Mouse (Mus musculus): ENCODE results near the gene Mgat1. TPM values are rescaled to one million over a fixed set of nuclear protein-coding genes. Genes with fewer than 3 reads are reported as not detected.

The Mgat1 gene
- polyA plus RNA-seq, 1 experiment, result 6.7 TPM

GRCm38 (mm10) chr11:49246523-49246922 lies 2.5 kb downstream of the Mgat1 start:
- Histone ChIP-seq H3K9me3 (ENCODE audit: control insufficient read depth, low read length) (no peaks in the 10 kb centered on the region), H3K36me3 (ENCODE audit: control insufficient read depth) (peaks cover 13% of the 10 kb centered on the region), H3K4me3 (replicated peaks) (no peak overlapping the region), H3K27me3 (ENCODE audit: control insufficient read depth) (no peaks in the 10 kb centered on the region), H3K4me1 (ENCODE audit: control insufficient read depth) (peaks cover 93% of the 10 kb centered on the region)
- no peak for TF ChIP-seq TAL1 (IDR thresholded peaks at IDR 0.05; ENCODE audit: low read length)
- no peak for TF ChIP-seq GATA1 (IDR thresholded peaks at IDR 0.05; ENCODE audit: low read length)

DNA sequence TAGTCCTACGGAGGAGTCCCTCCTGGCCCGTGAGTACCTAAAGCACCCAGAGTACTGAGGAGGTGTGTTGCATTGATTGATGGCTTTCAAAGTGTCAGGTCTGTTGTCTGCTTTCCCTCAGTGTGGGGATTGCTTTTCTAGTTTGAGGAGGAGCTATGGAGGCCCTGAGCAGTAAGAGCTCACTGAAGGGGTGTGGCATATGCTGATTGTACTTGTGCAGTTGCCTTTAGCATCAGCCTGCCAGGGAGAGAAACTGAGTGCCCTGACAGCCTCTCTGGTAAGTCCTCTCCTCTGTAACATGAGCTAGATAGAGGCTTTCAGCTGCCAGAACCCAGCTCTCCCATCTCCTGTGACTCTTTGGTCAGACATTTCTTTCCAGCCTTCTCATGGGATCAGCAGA lies 3.3 kb downstream of the Mgat1 start:
- H3K27me3 ChIP-seq (ENCODE audit: control insufficient read depth), result no peaks in the 10 kb centered on the region
- peak overlapping the region; percentile 16 for H3K4me3 ChIP-seq (replicated peaks)
- no peaks in the 10 kb centered on the region for H3K9me3 ChIP-seq (ENCODE audit: control insufficient read depth, low read length)
- no peak for TF ChIP-seq TAL1 (IDR thresholded peaks at IDR 0.05; ENCODE audit: low read length)
- TF ChIP-seq GATA1 (IDR thresholded peaks at IDR 0.05; ENCODE audit: low read length), result no peak
- peaks cover 96% of the 10 kb centered on the region for H3K4me1 ChIP-seq (ENCODE audit: control insufficient read depth)
- H3K36me3 ChIP-seq (ENCODE audit: control insufficient read depth), result peaks cover 19% of the 10 kb centered on the region

DNA sequence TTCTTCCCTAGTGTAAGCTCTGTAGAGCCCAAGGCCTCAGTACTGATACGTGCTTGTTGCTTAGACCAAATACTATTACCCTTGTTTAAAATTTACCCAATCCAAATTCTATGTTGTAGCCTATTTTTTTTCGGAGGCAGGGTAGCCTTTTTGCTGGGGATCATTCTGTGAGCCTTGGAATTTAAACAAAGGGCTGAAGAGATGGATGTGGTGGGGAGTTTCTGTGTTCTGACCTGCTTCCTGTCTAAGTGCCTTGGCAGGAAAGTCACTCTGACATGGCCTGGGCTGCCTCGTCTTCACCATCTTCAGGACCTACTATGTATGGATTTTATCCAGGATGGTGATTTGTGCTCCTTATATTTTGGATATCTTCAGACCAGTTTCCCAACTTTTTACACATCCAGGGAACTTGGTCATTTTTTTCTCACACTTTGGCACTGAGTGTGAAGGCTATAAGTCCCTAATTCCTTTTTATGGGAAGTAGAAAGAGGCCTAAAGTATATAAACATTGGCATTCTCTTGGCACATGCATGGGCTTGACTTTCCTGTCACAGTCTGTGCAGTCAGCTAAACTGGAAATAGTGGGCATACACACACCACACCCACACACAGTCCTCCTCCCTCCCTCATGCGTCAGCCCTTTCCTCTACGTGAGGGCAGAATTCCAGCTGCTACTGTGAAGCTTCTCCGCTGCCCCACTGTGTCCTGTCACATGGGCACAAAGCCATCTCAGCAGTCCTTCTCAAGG lies 4.4 kb downstream of the Mgat1 start:
- Histone ChIP-seq H3K9me3 (ENCODE audit: control insufficient read depth, low read length) (no peaks in the 10 kb centered on the region), H3K27me3 (ENCODE audit: control insufficient read depth) (no peaks in the 10 kb centered on the region), H3K36me3 (ENCODE audit: control insufficient read depth) (peaks cover 31% of the 10 kb centered on the region), H3K4me1 (ENCODE audit: control insufficient read depth) (peaks cover 95% of the 10 kb centered on the region), H3K4me3 (replicated peaks) (no peak overlapping the region)
- TF ChIP-seq TAL1 (IDR thresholded peaks at IDR 0.05; ENCODE audit: low read length) (no peak), GATA1 (IDR thresholded peaks at IDR 0.05; ENCODE audit: low read length) (no peak)

GRCm38 (mm10) chr11:49248974-49249700 lies 5.1 kb downstream of the Mgat1 start:
- Histone ChIP-seq H3K4me1 (ENCODE audit: control insufficient read depth) (peaks cover 99% of the 10 kb centered on the region), H3K4me3 (replicated peaks) (peak overlapping the region; percentile 80), H3K9me3 (ENCODE audit: control insufficient read depth, low read length) (no peaks in the 10 kb centered on the region), H3K27me3 (ENCODE audit: control insufficient read depth) (no peaks in the 10 kb centered on the region), H3K36me3 (ENCODE audit: control insufficient read depth) (peaks cover 38% of the 10 kb centered on the region)
- TF ChIP-seq TAL1 (IDR thresholded peaks at IDR 0.05; ENCODE audit: low read length) (no peak), GATA1 (IDR thresholded peaks at IDR 0.05; ENCODE audit: low read length) (no peak)

DNA sequence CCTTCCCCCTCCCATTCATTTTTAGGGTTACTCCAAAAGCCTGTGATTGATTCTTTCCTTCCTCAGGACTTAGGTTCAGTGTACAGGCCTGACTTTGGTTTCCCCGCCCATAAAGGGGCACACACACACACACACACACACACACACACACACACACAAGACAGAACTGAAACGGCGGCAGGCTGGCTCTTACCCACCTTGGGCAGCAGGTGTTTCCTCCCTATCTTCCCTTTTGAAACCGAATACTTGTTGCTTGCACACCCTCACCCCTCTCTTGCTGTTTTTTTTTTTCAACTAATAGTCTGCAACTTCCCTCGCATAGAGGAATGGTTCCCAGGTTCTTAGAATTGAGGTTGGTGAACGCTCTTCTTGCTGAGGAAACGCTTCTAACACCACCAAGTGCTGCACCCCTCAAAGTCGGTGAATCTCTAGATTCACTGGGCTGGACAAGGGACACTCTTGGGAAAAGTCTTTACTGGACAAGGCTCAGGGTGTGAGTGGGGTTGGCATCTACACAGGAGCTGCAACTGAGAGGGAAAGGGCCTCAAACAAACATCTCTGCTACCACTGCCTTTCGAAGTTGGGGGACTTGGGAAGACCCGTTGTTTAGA lies 5.9 kb downstream of the Mgat1 start:
- no peak for TF ChIP-seq TAL1 (IDR thresholded peaks at IDR 0.05; ENCODE audit: low read length)
- TF ChIP-seq GATA1 (IDR thresholded peaks at IDR 0.05; ENCODE audit: low read length), result no peak
- peaks cover 98% of the 10 kb centered on the region for H3K4me1 ChIP-seq (ENCODE audit: control insufficient read depth)

DNA sequence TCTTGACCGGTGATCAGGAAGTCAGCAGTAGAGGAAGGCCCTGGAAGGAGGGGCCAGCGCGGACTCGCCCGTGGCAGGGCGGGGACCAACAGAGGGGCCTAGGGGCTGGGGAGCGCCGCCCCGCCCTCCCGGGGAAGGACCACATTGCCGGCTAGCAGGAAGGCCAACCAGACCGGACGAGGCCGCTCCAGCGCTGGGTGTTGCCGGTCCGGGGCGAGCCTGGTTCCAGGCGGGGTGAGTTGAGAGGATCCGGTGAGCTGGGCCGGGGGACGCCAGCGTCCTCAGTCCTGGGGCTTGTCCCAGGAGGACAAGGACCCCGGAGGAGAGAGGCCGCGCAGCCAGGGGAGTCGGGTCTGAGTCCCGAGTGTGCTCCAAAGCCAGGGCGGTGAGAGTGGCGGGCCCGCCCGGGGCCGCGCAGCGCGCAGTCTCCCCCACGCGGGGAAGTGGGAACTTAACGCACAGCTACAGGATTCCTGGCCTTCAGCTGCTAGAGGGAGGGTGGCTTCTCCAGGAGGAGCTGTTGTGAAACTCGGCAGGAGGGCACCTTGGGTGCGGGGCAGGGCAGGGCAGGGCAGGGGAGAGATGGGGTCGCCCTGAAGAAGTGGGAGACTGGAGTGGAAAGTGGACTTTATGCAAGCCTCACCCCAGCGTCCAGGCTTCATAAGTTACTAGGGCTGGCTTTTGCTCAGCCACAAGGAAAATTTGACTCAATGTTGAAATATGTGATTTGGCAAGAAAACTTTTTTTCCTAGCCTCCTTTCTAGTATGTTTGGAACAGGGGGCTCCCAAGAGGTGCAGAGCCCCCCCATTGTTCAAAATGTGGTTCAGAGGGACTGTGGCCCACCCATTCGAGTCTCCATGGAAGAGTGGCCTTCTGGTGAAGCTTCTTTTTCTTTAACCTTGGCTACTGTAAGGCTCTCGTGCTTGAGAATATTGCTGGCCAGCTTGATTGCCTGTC lies 6.7 kb downstream of the Mgat1 start:
- Histone ChIP-seq H3K27me3 (ENCODE audit: control insufficient read depth) (no peaks in the 10 kb centered on the region), H3K4me1 (ENCODE audit: control insufficient read depth) (peaks cover 95% of the 10 kb centered on the region), H3K4me3 (replicated peaks) (peak overlapping the region; percentile 80), H3K9me3 (ENCODE audit: control insufficient read depth, low read length) (no peaks in the 10 kb centered on the region), H3K36me3 (ENCODE audit: control insufficient read depth) (peaks cover 54% of the 10 kb centered on the region)
- TF ChIP-seq GATA1 (IDR thresholded peaks at IDR 0.05; ENCODE audit: low read length) (no peak), TAL1 (IDR thresholded peaks at IDR 0.05; ENCODE audit: low read length) (no peak)

More for the DNA sequence above, 5.9 kb downstream of the Mgat1 start:
- H3K9me3 ChIP-seq (ENCODE audit: control insufficient read depth, low read length), result no peaks in the 10 kb centered on the region
- peak overlapping the region; percentile 80 for H3K4me3 ChIP-seq (replicated peaks)
- no peaks in the 10 kb centered on the region for H3K27me3 ChIP-seq (ENCODE audit: control insufficient read depth)
- H3K36me3 ChIP-seq (ENCODE audit: control insufficient read depth), result peaks cover 46% of the 10 kb centered on the region

- TF ChIP-seq GATA1 (IDR thresholded peaks at IDR 0.05; ENCODE audit: low read length) (no peak), TAL1 (IDR thresholded peaks at IDR 0.05; ENCODE audit: low read length) (no peak)
- H3K9me3 ChIP-seq (ENCODE audit: control insufficient read depth, low read length), result no peaks in the 10 kb centered on the region
- H3K4me3 ChIP-seq (replicated peaks), result peak overlapping the region; percentile 80
- peaks cover 60% of the 10 kb centered on the region for H3K36me3 ChIP-seq (ENCODE audit: control insufficient read depth)
- no peaks in the 10 kb centered on the region for H3K27me3 ChIP-seq (ENCODE audit: control insufficient read depth)
- H3K4me1 ChIP-seq (ENCODE audit: control insufficient read depth), result peaks cover 88% of the 10 kb centered on the region
Measured at GRCm38 (mm10) chr11:49251380-49251761, 7.4 kb downstream of the Mgat1 start.

- Histone ChIP-seq H3K4me3 (replicated peaks) (peak overlapping the region; percentile 80), H3K4me1 (ENCODE audit: control insufficient read depth) (peaks cover 81% of the 10 kb centered on the region), H3K27me3 (ENCODE audit: control insufficient read depth) (no peaks in the 10 kb centered on the region), H3K9me3 (ENCODE audit: control insufficient read depth, low read length) (no peaks in the 10 kb centered on the region), H3K36me3 (ENCODE audit: control insufficient read depth) (peaks cover 66% of the 10 kb centered on the region)
- TF ChIP-seq TAL1 (IDR thresholded peaks at IDR 0.05; ENCODE audit: low read length) (no peak), GATA1 (IDR thresholded peaks at IDR 0.05; ENCODE audit: low read length) (no peak)
Measured at GRCm38 (mm10) chr11:49252048-49252447, 8.1 kb downstream of the Mgat1 start.
